Mouse (Mus musculus) limb, embryonic 11.5 days (tissue): ENCODE measurements around the gene Sppl3. TPM values are rescaled to one million over a fixed set of nuclear protein-coding genes. Genes with fewer than 3 reads are reported as not detected.
A peak's percentile ranks its signal among the peaks of the same experiment; 100 is the strongest.

ENCODE experiments used
- ATAC-seq: fragments of 200-750 bp; cut with Nextera tagmentation; 2 replicates; pipeline ENCODE4 v1.8.0; 2017; ENCODE audit warnings: low read depth; ENCODE audit not compliant: insufficient number of reproducible peaks, low FRiP score, low TSS enrichment
- DNase-seq: peaks from one replicate; pipeline ENCODE4 v3.0.0-alpha.2; 2015; ENCODE audit warnings: low spot score
- H3K27ac ChIP-seq: fragments of 300-500 bp; sonication (generic); replicated peaks from 2 replicates; pipeline ENCODE4 v1.5.1; 2014; ENCODE audit warnings: low read depth, mild to moderate bottlenecking, low read length
- H3K27me3 ChIP-seq: fragments of 300-500 bp; sonication (generic); 2 replicates; pipeline ENCODE4 v1.6.1; 2014; ENCODE audit warnings: mild to moderate bottlenecking, low read length, mixed read lengths; ENCODE audit not compliant: control insufficient read depth, insufficient read depth
- H3K36me3 ChIP-seq: fragments of 300-500 bp; sonication (generic); 2 replicates; pipeline ENCODE4 v1.6.1; 2014; ENCODE audit warnings: mild to moderate bottlenecking, low read length, moderate library complexity, mixed read lengths; ENCODE audit not compliant: control insufficient read depth, insufficient read depth
- H3K4me1 ChIP-seq: fragments of 300-500 bp; sonication (generic); 2 replicates; pipeline ENCODE4 v1.6.1; 2014; ENCODE audit warnings: low read length, mixed read lengths; ENCODE audit not compliant: control insufficient read depth, insufficient read depth
- H3K4me2 ChIP-seq: fragments of 300-500 bp; sonication (generic); 2 replicates; pipeline ENCODE4 v1.6.1; 2014; ENCODE audit warnings: low read depth, mild to moderate bottlenecking, moderate library complexity; ENCODE audit not compliant: severe bottlenecking
- H3K4me3 ChIP-seq: fragments of 300-500 bp; sonication (generic); 2 replicates; pipeline ENCODE4 v1.5.1; 2014; ENCODE audit warnings: low read depth, low read length
- H3K9ac ChIP-seq: fragments of 300-500 bp; sonication (generic); 2 replicates; pipeline ENCODE4 v1.6.1; 2014; ENCODE audit warnings: mild to moderate bottlenecking, low read length
- H3K9me3 ChIP-seq: fragments of 300-500 bp; sonication (generic); 2 replicates; pipeline ENCODE4 v1.6.1; 2016; ENCODE audit warnings: low read length; ENCODE audit not compliant: control insufficient read depth
- WGBS: fragments of 180-500 bp; shearing (Covaris S2); extraction: QIAGEN DNeasy Blood & Tissue Kit; methylation state at CpG from one replicate; pipeline ENCODE4 v1.1.7; 2014; 5-methylcytosine and 5-hydroxymethylcytosine counted together
- polyA plus RNA-seq: library from polyadenylated mRNA; unstranded; fragments of >200 nt; fragmentation: Nextera tagmentation; extraction: Ambion mirVana; gene quantifications from 2 replicates; pipeline ENCODE4 v1.2.1, GENCODE M21; 2014

Sppl3 gene
- polyA plus RNA-seq, 1 experiment from 2014 or later: 30.9 TPM

DNA sequence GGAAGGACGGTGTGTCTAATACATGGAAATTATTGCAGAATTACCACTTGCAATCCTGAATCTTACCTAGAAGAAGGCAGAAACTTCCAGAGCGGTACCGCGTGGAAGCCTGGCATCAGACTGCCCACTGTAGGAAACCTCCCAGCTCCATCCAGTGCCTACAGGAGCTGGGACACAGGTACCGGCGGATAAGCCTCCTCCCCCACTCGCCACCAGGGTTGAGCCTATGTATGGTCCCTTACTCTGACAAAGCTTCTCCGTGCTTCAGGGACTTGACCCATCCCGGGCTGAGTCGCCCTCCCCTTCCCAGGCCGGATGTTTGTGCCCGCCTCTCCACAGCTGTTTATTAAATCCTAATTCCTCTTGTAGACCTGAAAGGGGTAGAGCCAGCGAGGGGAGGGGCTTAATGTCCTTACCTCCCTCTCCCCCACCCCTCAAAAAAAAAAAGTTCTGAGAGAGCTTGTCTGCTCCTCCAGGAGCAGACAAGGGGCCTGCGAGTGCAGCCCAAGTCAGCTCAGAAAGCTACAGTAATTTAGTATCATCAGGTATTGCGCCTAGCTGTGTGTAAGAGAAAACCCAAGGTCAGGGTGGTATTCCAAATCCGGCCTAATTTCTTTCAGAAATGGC is 30.7 kb upstream of the Sppl3 start:
- no peaks in the 10 kb centered on the region for H3K27me3 ChIP-seq
- no peaks in the 10 kb centered on the region for H3K36me3 ChIP-seq
- H3K4me3 ChIP-seq: peak overlapping the region; percentile 32
- peaks cover 11% of the 10 kb centered on the region; the same call in 1 of the 2 replicates for H3K4me1 ChIP-seq
- H3K9ac ChIP-seq: peak overlapping the region; percentile 56
- no peak overlapping the region for H3K27ac ChIP-seq
- ATAC-seq (peak; percentile 44; the same call in 1 of the 2 replicates), DNase-seq (peak; percentile 50)
- H3K4me2 ChIP-seq: peak overlapping the region; percentile 79
- 17% methylated on average over 16 of the region's 16 CpGs for WGBS
- no peaks in the 10 kb centered on the region for H3K9me3 ChIP-seq

DNA sequence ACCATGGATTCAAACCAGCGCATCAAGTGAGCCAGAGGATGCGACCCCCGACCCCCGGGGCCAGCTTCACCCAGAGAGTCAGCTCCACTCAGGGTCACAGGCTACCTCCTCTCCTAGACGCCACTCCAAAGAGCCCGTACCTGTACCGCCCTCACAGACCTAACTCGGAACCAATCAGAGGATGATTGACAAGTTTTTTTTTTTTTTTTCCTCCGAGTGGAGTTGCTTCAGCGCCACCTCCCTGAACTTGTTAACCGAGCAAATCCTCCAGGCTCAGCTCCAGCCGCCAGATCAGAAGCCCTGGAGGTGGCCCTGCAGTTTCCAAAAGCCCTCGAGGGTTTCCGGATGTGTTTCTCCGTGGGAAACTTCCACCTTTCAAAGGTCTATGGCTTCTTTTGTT is 28.9 kb upstream of the Sppl3 start:
- 61% methylated on average over 15 of the region's 15 CpGs for whole genome bisulfite sequencing
- Histone ChIP-seq H3K9me3 (no peaks in the 10 kb centered on the region), H3K9ac (no peak overlapping the region)

DNA sequence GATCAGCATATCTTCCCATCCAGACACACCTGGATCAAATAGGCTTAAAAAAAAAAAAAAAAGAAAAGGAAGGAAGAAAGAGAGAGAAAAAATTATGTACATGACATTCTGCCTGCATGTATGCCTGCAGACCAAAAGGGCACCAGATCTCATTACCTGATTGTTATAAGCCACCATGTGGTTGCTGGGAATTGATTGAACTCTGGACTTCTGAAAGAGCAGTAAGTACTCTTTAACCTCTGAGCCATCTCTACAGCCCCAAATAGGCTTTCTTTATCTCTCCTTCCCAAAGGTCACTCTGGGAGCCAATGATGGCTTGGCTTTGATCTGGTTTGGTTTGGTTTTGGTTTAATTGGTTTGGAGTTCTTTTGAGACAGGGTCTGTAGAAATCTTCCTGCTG is 25.9 kb upstream of the Sppl3 start:
- peaks cover 3% of the 10 kb centered on the region; the same call in 1 of the 2 replicates for H3K4me1 ChIP-seq
- no peaks in the 10 kb centered on the region for H3K9me3 ChIP-seq
- no peaks in the 10 kb centered on the region for H3K36me3 ChIP-seq
- DNase-seq (no peak), ATAC-seq (no peak)
- H3K9ac ChIP-seq: no peak overlapping the region
- H3K4me3 ChIP-seq: no peak overlapping the region
- H3K27ac ChIP-seq: no peak overlapping the region
- no peak overlapping the region for H3K4me2 ChIP-seq
- no peaks in the 10 kb centered on the region for H3K27me3 ChIP-seq

More for the DNA sequence above, 28.9 kb upstream of the Sppl3 start:
- DNase-seq: no peak
- Histone ChIP-seq H3K27ac (no peak overlapping the region), H3K4me2 (no peak overlapping the region), H3K4me3 (no peak overlapping the region), H3K36me3 (no peaks in the 10 kb centered on the region), H3K4me1 (peaks cover 11% of the 10 kb centered on the region; the same call in 1 of the 2 replicates), H3K27me3 (no peaks in the 10 kb centered on the region)
- ATAC-seq: no peak

DNA sequence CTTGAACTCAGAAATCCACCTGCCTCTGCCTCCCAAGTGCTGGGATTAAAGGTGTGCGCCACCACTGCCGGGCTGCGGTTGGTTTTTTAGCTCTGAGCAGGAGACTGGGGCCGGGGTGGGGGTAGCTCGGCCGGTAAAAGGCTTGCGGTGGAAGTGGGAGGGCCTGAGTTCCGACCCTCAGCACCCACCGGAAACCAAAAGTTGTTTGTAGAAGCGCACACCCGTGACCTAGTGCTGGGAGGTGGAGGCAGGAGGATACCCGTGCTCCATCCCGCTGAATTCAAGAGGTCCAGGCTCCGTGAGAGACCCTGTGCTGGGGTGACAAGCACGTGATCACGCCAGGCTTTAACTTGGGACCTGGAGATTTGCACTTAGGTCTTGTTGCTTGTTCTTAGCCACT is 14.5 kb upstream of the Sppl3 start:
- H3K36me3 ChIP-seq: no peaks in the 10 kb centered on the region
- H3K4me3 ChIP-seq: no peak overlapping the region
- H3K27ac ChIP-seq: no peak overlapping the region
- H3K4me2 ChIP-seq: no peak overlapping the region
- no peak overlapping the region for H3K9ac ChIP-seq
- DNase-seq: no peak
- H3K9me3 ChIP-seq: no peaks in the 10 kb centered on the region
- H3K4me1 ChIP-seq: no peaks in the 10 kb centered on the region
- WGBS: 85% methylated on average over 16 of the region's 16 CpGs
- ATAC-seq: no peak
- no peaks in the 10 kb centered on the region for H3K27me3 ChIP-seq

- DNase-seq (no peak), ATAC-seq (no peak)
- WGBS: 72% methylated on average over 6 of the region's 6 CpGs
- no peak overlapping the region for H3K4me2 ChIP-seq
- no peak overlapping the region for H3K4me3 ChIP-seq
- H3K27ac ChIP-seq: no peak overlapping the region
- H3K27me3 ChIP-seq: no peaks in the 10 kb centered on the region
- no peaks in the 10 kb centered on the region for H3K9me3 ChIP-seq
- H3K4me1 ChIP-seq: no peaks in the 10 kb centered on the region
- H3K9ac ChIP-seq: no peak overlapping the region
- H3K36me3 ChIP-seq: no peaks in the 10 kb centered on the region
These were observed 13.6 kb upstream of the Sppl3 start for GRCm38 (mm10) chr5:114997327-114997726.

GRCm38 (mm10) chr5:115000503-115000902 is 10.4 kb upstream of the Sppl3 start:
- DNase-seq (no peak), ATAC-seq (no peak)
- no peaks in the 10 kb centered on the region for H3K9me3 ChIP-seq
- WGBS: 81% methylated on average over 2 of the region's 2 CpGs
- peak overlapping the region; percentile 12; the same call in 1 of the 2 replicates for H3K9ac ChIP-seq
- H3K36me3 ChIP-seq: no peaks in the 10 kb centered on the region
- no peak overlapping the region for H3K27ac ChIP-seq
- H3K4me3 ChIP-seq: no peak overlapping the region
- no peaks in the 10 kb centered on the region for H3K4me1 ChIP-seq
- H3K4me2 ChIP-seq: no peak overlapping the region
- H3K27me3 ChIP-seq: no peaks in the 10 kb centered on the region

DNA sequence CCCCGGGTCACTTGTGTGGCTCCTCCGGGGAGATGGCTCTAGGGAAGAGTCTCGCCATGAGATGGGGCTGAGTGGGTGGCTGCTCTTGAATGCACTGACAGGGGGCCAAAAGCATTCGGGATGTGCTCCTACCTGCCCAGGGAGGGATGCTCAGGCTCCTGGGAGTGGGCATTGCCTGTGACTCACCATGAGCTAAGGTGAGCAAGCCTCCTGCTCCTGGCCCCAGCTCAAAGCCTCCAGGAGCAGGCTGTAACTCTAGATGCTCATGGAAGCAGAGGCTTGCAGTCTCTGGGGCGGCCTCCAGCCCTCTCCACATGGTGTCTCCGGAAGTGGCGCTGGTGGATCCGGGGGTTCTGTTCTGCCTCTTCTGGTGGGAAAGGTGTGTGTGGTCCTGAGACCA is 9.5 kb upstream of the Sppl3 start:
- WGBS: 65% methylated on average over 8 of the region's 8 CpGs
- no peak overlapping the region for H3K4me3 ChIP-seq
- no peak overlapping the region for H3K9ac ChIP-seq
- H3K9me3 ChIP-seq: no peaks in the 10 kb centered on the region
- no peak for ATAC-seq
- no peak for DNase-seq
- no peaks in the 10 kb centered on the region for H3K4me1 ChIP-seq
- H3K27ac ChIP-seq: no peak overlapping the region
- H3K4me2 ChIP-seq: no peak overlapping the region
- no peaks in the 10 kb centered on the region for H3K27me3 ChIP-seq
- no peaks in the 10 kb centered on the region for H3K36me3 ChIP-seq

GRCm38 (mm10) chr5:115002781-115003180 is 8.2 kb upstream of the Sppl3 start:
- WGBS: 62% methylated on average over 6 of the region's 6 CpGs
- ATAC-seq (no peak), DNase-seq (no peak)
- Histone ChIP-seq H3K4me2 (no peak overlapping the region), H3K27me3 (no peaks in the 10 kb centered on the region), H3K36me3 (no peaks in the 10 kb centered on the region), H3K27ac (no peak overlapping the region), H3K9ac (no peak overlapping the region), H3K9me3 (no peaks in the 10 kb centered on the region), H3K4me1 (no peaks in the 10 kb centered on the region), H3K4me3 (no peak overlapping the region)
